Mouse (Mus musculus) cerebellum, adult 11 months (tissue): ENCODE results near the gene Zbp1.

ENCODE experiments used
- DNase-seq: peaks from one replicate; pipeline ENCODE4 v3.0.0; 2022

The Zbp1 gene

GRCm38 (mm10) chr2:173209091-173209815 is 9.5 kb downstream of the Zbp1 start:
- no peak for DNase-seq

- DNase-seq: no peak
Measured at GRCm38 (mm10) chr2:173207051-173207450, 11.7 kb downstream of the Zbp1 start.

GRCm38 (mm10) chr2:173205563-173206099 is 13.1 kb downstream of the Zbp1 start:
- no peak for DNase-seq

GRCm38 (mm10) chr2:173204671-173205070 is 14.1 kb downstream of the Zbp1 start:
- DNase-seq: no peak

- no peak for DNase-seq
Measured at GRCm38 (mm10) chr2:173203726-173204125, 15.0 kb downstream of the Zbp1 start.

GRCm38 (mm10) chr2:173202924-173203689 is 15.6 kb downstream of the Zbp1 start:
- no peak for DNase-seq

GRCm38 (mm10) chr2:173194796-173195195 is 23.9 kb downstream of the Zbp1 start:
- no peak for DNase-seq

- no peak for DNase-seq
Measured at GRCm38 (mm10) chr2:173187182-173187855, 31.4 kb downstream of the Zbp1 start.

- peak; percentile 51 for DNase-seq
Measured at GRCm38 (mm10) chr2:173186047-173186943, 32.4 kb downstream of the Zbp1 start.

GRCm38 (mm10) chr2:173185282-173185681 is 33.4 kb downstream of the Zbp1 start:
- no peak for DNase-seq

GRCm38 (mm10) chr2:173184475-173185080 is 34.1 kb downstream of the Zbp1 start:
- DNase-seq: no peak

- DNase-seq: no peak
Measured at GRCm38 (mm10) chr2:173183836-173184460, 34.8 kb downstream of the Zbp1 start.

- DNase-seq: no peak
Measured at GRCm38 (mm10) chr2:173183311-173183710, 35.4 kb downstream of the Zbp1 start.

GRCm38 (mm10) chr2:173182796-173183195 is 35.9 kb downstream of the Zbp1 start:
- DNase-seq: no peak

- no peak for DNase-seq
Measured at GRCm38 (mm10) chr2:173181901-173182300, 36.8 kb downstream of the Zbp1 start.

GRCm38 (mm10) chr2:173181486-173181885 is 37.2 kb downstream of the Zbp1 start:
- DNase-seq: no peak

- no peak for DNase-seq
Measured at GRCm38 (mm10) chr2:173180721-173181388, 37.9 kb downstream of the Zbp1 start.

GRCm38 (mm10) chr2:173180026-173180425 is 38.7 kb downstream of the Zbp1 start:
- DNase-seq: no peak

- DNase-seq: no peak
Measured at GRCm38 (mm10) chr2:173179046-173179445, 39.7 kb downstream of the Zbp1 start.

- DNase-seq: no peak
Measured at GRCm38 (mm10) chr2:173177951-173178350, 40.8 kb downstream of the Zbp1 start.

- DNase-seq: no peak
Measured at GRCm38 (mm10) chr2:173177481-173177880, 41.2 kb downstream of the Zbp1 start.
